Mouse (Mus musculus) heart, adult 2 months (tissue): ENCODE measurements around the gene Xntrpc. TPM values are rescaled to one million over a fixed set of nuclear protein-coding genes. Genes with fewer than 3 reads are reported as not detected.

Experiments
- DNase-seq, 2 experiments: peaks; one replicate each; pipeline ENCODE4 v3.0.0; 2021
- H3K27ac ChIP-seq: fragments of 200-600 bp; 2 replicates; pipeline ENCODE4 v1.8.1; 2022
- H3K27me3 ChIP-seq: fragments of 200-500 bp; 2 replicates; pipeline ENCODE4 v1.6.1; 2012; ENCODE audit warnings: mild to moderate bottlenecking, low read length, inconsistent platforms, mixed read lengths; ENCODE audit not compliant: control insufficient read depth, insufficient read depth
- H3K36me3 ChIP-seq: fragments of 200-500 bp; 2 replicates; pipeline ENCODE4 v1.6.1; 2012; ENCODE audit warnings: low read length, inconsistent platforms; ENCODE audit not compliant: control insufficient read depth, insufficient read depth
- H3K4me1 ChIP-seq: fragments of 200-500 bp; 2 replicates; pipeline ENCODE4 v1.6.1; 2011; ENCODE audit warnings: low read length; ENCODE audit not compliant: control insufficient read depth, insufficient read depth
- H3K4me3 ChIP-seq: fragments of 200-600 bp; 2 replicates; pipeline ENCODE4 v1.8.1; 2022
- H3K79me2 ChIP-seq: fragments of 200-500 bp; replicated peaks from 2 replicates; pipeline ENCODE4 v1.6.1; 2012; ENCODE audit warnings: mild to moderate bottlenecking, inconsistent platforms, low read length, moderate library complexity, mixed read lengths; ENCODE audit not compliant: control insufficient read depth, insufficient read depth
- H3K9ac ChIP-seq: fragments of 200-500 bp; 2 replicates; pipeline ENCODE4 v1.6.1; 2012; ENCODE audit warnings: low read depth, mild to moderate bottlenecking, control low read depth, inconsistent platforms, low read length, mixed read lengths
- CTCF ChIP-seq: fragments of 200-600 bp; IDR thresholded peaks from 2 replicates; pipeline ENCODE4 v1.8.1; 2022; ENCODE audit warnings: antibody characterized with exemption, mild to moderate bottlenecking, moderate library complexity
- EP300 ChIP-seq: fragments of 200-500 bp; IDR thresholded peaks from 2 replicates; pipeline ENCODE4 v1.6.1; 2011; ENCODE audit warnings: low read depth, low read length, control low read depth; ENCODE audit not compliant: insufficient read depth
- POLR2A ChIP-seq: fragments of 200-500 bp; IDR thresholded peaks from 2 replicates; pipeline ENCODE4 v1.6.1; 2011; ENCODE audit warnings: mild to moderate bottlenecking, low read depth, low read length, control low read depth; ENCODE audit not compliant: insufficient read depth
- WGBS: fragments of 180-500 bp; shearing (Covaris S2); methylation state at CpG from one replicate; pipeline ENCODE4 v1.1.7; 2018; 5-methylcytosine and 5-hydroxymethylcytosine counted together
- intact Hi-C: fragments of 180-260 bp; cut with DNase I; formaldehyde crosslinking; loops from one replicate; pipeline ENCODE4 v1.15.1; 2025
- long read RNA-seq: library from polyadenylated mRNA; stranded (forward); transcript quantifications from one replicate; pipeline ENCODE4 v2.0.0, GENCODE M21; 2021
- polyA plus RNA-seq: library from polyadenylated mRNA; depleted of rRNA; stranded (reverse); fragments of >200 nt; gene quantifications from 2 replicates; pipeline ENCODE4 v1.2.3, GENCODE M21; 2012; rRNA removed
- total RNA-seq, 2 experiments: library from RNA; stranded (reverse); gene quantifications; 2 replicates each; pipeline ENCODE4 v1.2.3; 2021

Gene Xntrpc
- total RNA-seq (under 1 TPM; 0.81 to 0.98 TPM), polyA plus RNA-seq (1.2 and 2.4 TPM in 2 replicates)
- long read RNA-seq, partial matches to known transcripts = 0 of 1 reads
- long read RNA-seq, other reads (novel, unspliced or antisense) = 1 of 1 reads

- peak within 1 kb of the TSS; percentile 80 for H3K9ac ChIP-seq
- intact Hi-C loops = loop anchor here (2.0 kb wide), 1 partner anchor 130 kb away; the partner anchor contains the start of gene Numa1
- peak within 1 kb of the TSS; percentile 85 for H3K27ac ChIP-seq
- TF ChIP-seq POLR2A (peak; percentile 69; the same call in 1 of the 2 replicates), EP300 (peak; percentile 58), CTCF (no peak)
- peaks cover 8% of the 10 kb centered on the region for H3K36me3 ChIP-seq
- peak within 1 kb of the TSS; percentile 65 for H3K4me3 ChIP-seq
- H3K27me3 ChIP-seq = no peaks in the 10 kb centered on the region
- under 1% methylated on average over 56 of the region's 56 CpGs for WGBS
- H3K4me1 ChIP-seq = peaks cover 4% of the 10 kb centered on the region
- peak; percentile 93 to 96 for DNase-seq
- H3K79me2 ChIP-seq = peaks cover 2% of the 10 kb centered on the region; the same call in 1 of the 2 replicates
These were observed at the start of gene Xntrpc, which contains the start of the genes Rnf121 and Xndc1 for GRCm38 (mm10) chr7:102065046-102065891. Gene Xntrpc, plus strand, starts transcription at chr7:102065713. Gene Rnf121, minus strand, starts transcription at chr7:102065469. Gene Xndc1, plus strand, starts transcription at chr7:102065511.

GRCm38 (mm10) chr7:102016936-102017335 is 48.6 kb upstream of the Xntrpc start:
- Histone ChIP-seq H3K27ac (peak overlapping the region; percentile 86), H3K4me3 (peak overlapping the region; percentile 61), H3K36me3 (peaks cover 14% of the 10 kb centered on the region), H3K9ac (peak overlapping the region; percentile 74), H3K27me3 (no peaks in the 10 kb centered on the region), H3K79me2 (no peaks in the 10 kb centered on the region), H3K4me1 (peaks cover 13% of the 10 kb centered on the region)
- no peak for DNase-seq
- TF ChIP-seq EP300 = no peak
- no peak for TF ChIP-seq POLR2A
- TF ChIP-seq CTCF = no peak
- 36% methylated on average over 4 of the region's 4 CpGs for whole genome bisulfite sequencing
- intact Hi-C loops = loop anchor here (2.0 to 5.0 kb wide), 2 partner anchors 18 to 85 kb away; partner anchors contain the start of genes Lrrc51 and Numa1

GRCm38 (mm10) chr7:102017452-102017851 is 48.1 kb upstream of the Xntrpc start:
- Histone ChIP-seq H3K4me3 (peak overlapping the region; percentile 61), H3K9ac (peak overlapping the region; percentile 74), H3K4me1 (peaks cover 13% of the 10 kb centered on the region), H3K27ac (peak overlapping the region; percentile 86), H3K36me3 (peaks cover 14% of the 10 kb centered on the region), H3K79me2 (no peaks in the 10 kb centered on the region), H3K27me3 (no peaks in the 10 kb centered on the region)
- peak; percentile 41 to 45 for DNase-seq
- intact Hi-C loops = loop anchor here (2.0 to 5.0 kb wide), 2 partner anchors 19 to 85 kb away; partner anchors contain the start of genes Lrrc51 and Numa1
- 14% methylated on average over 5 of the region's 5 CpGs for WGBS
- TF ChIP-seq CTCF (no peak), POLR2A (peak; percentile 66)

GRCm38 (mm10) chr7:102018034-102018433 is 47.5 kb upstream of the Xntrpc start:
- peak overlapping the region; percentile 74 for H3K9ac ChIP-seq

GRCm38 (mm10) chr7:102018590-102018989 is 46.9 kb upstream of the Xntrpc start, which contains the start of gene Il18bp:
Gene Il18bp, minus strand, starts transcription at chr7:102018690.
- intact Hi-C loops = loop anchor here (5.0 kb wide), 1 partner anchor 86 kb away; the partner anchor contains the start of genes Lrrc51 and Numa1
- TF ChIP-seq POLR2A (no peak), CTCF (no peak), EP300 (no peak)
- Histone ChIP-seq H3K9ac (peak within 1 kb of the TSS; percentile 74), H3K27me3 (no peaks in the 10 kb centered on the region), H3K36me3 (peaks cover 11% of the 10 kb centered on the region), H3K27ac (peak within 1 kb of the TSS; percentile 86), H3K4me3 (peak within 1 kb of the TSS; percentile 61), H3K79me2 (no peaks in the 10 kb centered on the region), H3K4me1 (peaks cover 13% of the 10 kb centered on the region)
- no peak for DNase-seq
- 78% methylated on average over 3 of the region's 3 CpGs for WGBS

More at GRCm38 (mm10) chr7:102018034-102018433, 47.5 kb upstream of the Xntrpc start:
- peak; percentile 58 to 65 for DNase-seq
- whole genome bisulfite sequencing = 11% methylated on average over 7 of the region's 7 CpGs
- Histone ChIP-seq H3K4me3 (peak overlapping the region; percentile 61), H3K27ac (peak overlapping the region; percentile 86), H3K27me3 (no peaks in the 10 kb centered on the region), H3K79me2 (no peaks in the 10 kb centered on the region), H3K4me1 (peaks cover 13% of the 10 kb centered on the region), H3K36me3 (peaks cover 11% of the 10 kb centered on the region)
- TF ChIP-seq POLR2A (no peak), EP300 (no peak), CTCF (no peak)
- intact Hi-C loops = loop anchor here (5.0 kb wide), 1 partner anchor 86 kb away; the partner anchor contains the start of genes Lrrc51 and Numa1
